Mouse (Mus musculus) monocyte, adult 2 months (primary cell): Measurements from ENCODE around the gene Olfr667.
"Not testable (repeated sequence)": the region's sequence is repeated elsewhere in the genome, so short reads cannot be mapped to it uniquely, and the experiment has no call there.

ENCODE experiments used
- DNase-seq, 2 experiments: peaks; one replicate each; pipeline ENCODE4 v3.0.0; 2022; ENCODE audit warnings: low spot score in 2 of 2, low read depth in 1 of 2

The Olfr667 gene

GRCm38 (mm10) chr7:104921382-104921781 lies at the start of gene Olfr667:
TSS of gene Olfr667 (minus strand) at chr7:104921482.
- DNase-seq, result no peak

GRCm38 (mm10) chr7:104962520-104962919 lies 41.2 kb upstream of the Olfr667 start, which contains the start of gene Olfr670:
TSS of gene Olfr670 (minus strand) at chr7:104962620.
- DNase-seq, result no peak

GRCm38 (mm10) chr7:104950234-104950633 lies 29.0 kb upstream of the Olfr667 start:
- not testable (repeated sequence) for DNase-seq

- no peak for DNase-seq
Measured at GRCm38 (mm10) chr7:104933940-104934339, 12.7 kb upstream of the Olfr667 start, which contains the start of gene Olfr669. TSS of gene Olfr669 (plus strand) at chr7:104934240.

DNA sequence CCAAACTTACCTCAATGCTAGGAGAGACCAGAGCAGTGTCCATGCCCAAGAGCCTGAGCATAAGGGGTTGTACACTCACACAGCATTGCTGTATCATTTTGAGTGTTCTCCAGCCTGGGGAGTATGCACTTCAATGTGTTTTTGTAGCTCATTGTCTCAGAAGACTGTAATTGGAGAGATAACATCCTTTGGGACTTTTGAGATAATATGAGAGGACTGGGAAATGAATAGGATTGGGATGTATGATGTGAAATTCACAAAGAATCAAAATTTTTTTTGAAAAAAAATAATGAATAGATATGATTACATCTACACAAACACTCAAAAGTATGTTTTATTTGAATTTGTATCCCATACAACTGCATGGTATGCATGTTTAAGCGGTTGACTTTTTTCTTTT lies 6.7 kb upstream of the Olfr667 start, which contains the start of gene Olfr668:
TSS of gene Olfr668 (minus strand) at position 101 of the 400 bp plus-strand sequence.
- no peak for DNase-seq

DNA sequence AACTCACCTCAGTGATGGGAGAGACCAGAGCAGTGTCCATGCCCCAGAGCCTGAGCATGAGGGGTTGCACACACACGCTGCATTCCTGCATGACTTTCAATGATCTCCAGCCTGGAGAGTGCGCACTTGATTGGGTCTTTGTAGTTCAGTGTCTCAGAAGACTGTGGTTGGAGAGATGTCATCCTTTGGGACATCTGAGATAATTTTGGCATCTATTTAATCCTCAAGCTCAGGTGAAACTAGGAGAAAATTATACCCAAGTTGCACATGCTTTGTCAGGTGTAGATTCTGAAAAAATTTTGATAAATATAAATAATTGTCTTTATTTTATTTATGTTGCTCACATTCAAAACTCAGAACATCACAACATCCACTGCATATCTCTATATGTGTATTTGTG lies 25.4 kb downstream of the Olfr667 start, which contains the start of gene Olfr666:
TSS of gene Olfr666 (minus strand) at position 101 of the 400 bp plus-strand sequence.
- no peak for DNase-seq

DNA sequence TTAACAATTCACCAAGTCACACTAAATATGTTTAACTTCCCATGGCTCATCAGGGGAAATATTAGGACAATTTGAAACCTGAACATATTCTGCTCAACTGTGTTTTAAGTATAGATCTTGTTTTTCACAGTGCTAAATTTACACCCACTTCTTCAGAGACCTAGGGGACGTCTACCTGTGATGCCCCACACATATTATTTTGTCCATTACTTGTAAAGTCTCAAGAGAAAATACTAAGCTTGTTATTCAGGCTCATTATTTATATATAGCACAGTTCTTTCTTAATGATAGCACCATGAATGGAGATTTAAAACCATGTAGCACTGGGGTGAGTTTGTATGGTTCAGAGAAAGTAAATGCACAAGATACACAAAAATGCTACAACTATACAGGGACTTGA lies 43.6 kb downstream of the Olfr667 start, which contains the start of gene Olfr665:
TSS of gene Olfr665 (plus strand) at position 301 of the 400 bp plus-strand sequence.
- no peak for DNase-seq
